Mouse (Mus musculus) CH12.LX (cell line): Measurements from ENCODE around the gene Enah.

Source experiments
- CTCF ChIP-seq, 2 experiments: IDR thresholded peaks in 1 of 2; conservative IDR thresholded peaks in 1 of 2; 2 replicates each; pipeline ENCODE4 v1.5.1; 2011 to 2012; ENCODE audit warnings: low read depth in 2 of 2, low read length in 2 of 2, improper control_type of control experiment in 1 of 2, inconsistent platforms in 1 of 2, mild to moderate bottlenecking in 1 of 2, moderate library complexity in 1 of 2
- POLR2A ChIP-seq: IDR thresholded peaks from 2 replicates; pipeline ENCODE4 v1.6.1; 2011; ENCODE audit warnings: low read depth, mild to moderate bottlenecking, improper control_type of control experiment, low read length

- TF ChIP-seq CTCF (conservative IDR thresholded peaks at IDR 0.05 in 1 of 2, IDR thresholded peaks at IDR 0.05 in 1 of 2; ENCODE audit: low read depth in 2 of 2, low read length in 2 of 2) (no peak), POLR2A (no peak)
Measured at GRCm38 (mm10) chr1:181928388-181928787, 91.4 kb downstream of the Enah start.
